Mouse (Mus musculus): ENCODE data around the gene Prpf39.

Prpf39 gene

DNA sequence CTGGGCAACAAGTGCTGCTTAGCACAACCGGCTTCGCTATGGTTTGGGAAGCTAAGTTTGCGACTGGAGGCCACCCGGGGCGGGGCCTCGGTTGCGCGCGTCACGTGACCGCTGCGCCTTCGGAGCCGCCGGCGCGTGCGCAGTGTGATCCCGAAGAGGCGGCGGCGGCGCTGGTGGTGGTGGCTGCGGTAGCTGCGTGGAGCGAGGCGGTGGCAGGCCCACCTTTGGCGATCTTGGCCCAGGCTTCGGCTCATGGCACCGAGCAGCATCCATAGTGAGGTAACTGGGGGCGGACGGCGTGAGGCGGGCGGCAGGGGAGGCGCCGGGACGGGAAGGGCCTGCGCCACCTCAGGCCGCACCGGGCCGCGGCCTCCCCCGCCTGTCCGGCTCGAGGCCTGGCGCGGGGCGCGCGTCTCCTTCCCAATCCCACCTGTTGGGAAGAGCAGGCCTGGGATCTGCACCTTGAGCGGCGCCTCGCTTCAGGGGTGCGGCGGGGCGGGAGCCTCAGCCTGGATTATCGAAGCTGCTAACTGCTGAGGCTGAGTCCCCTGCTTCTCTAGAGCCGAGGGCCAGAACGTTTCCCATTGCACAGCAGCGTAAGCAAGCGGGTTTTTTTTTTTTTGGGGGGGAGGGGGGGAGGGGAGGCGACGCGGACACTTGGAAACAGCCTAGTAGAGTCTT is at the start of gene Prpf39:
Prpf39 (plus strand) TSS at position 144 of the 681 bp plus-strand sequence.
- peak; percentile 81 to 90 for DNase-seq (ENCODE audit: low spot score in 2 of 2)

DNA sequence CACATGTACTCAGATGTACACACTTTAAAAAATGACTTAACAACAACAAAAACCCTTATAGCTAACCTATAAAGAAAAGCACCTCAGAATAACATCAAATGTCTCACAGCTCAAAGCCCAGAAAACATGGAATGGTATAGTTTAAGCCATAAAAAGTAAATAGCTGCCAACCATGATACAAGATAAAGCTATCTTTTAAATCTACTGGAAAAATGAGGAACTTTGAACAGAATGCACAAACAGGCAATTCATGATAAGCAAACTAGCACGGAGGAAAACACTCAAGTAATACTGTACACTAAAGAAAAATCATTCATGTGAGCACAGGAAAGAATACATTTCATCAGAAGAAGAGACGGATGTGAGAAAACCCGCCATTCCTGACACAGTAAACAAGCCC is 28.4 kb upstream of the Prpf39 start:
- DNase-seq (ENCODE audit: low spot score in 2 of 2) = no peak

DNA sequence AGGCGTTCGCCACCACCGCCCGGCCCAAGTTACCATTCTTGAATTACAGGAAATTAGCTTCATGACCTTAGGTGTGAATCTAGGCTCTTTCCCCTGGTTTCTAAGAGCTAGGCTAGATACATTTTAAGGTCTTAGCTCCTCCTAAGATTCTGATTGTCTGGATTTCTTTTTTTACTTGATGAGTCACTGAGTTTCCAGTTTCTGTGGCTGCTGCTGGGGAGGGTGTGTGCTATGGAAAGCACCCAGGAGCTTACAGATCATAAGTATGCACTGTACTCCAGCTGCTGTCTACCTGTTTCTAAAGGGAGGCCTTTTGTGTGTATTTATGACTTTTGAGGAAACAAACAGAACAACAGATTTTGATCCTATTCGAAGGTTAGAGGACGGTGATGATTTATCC is 13.3 kb upstream of the Prpf39 start:
- DNase-seq (ENCODE audit: low spot score in 2 of 2) = no peak

DNA sequence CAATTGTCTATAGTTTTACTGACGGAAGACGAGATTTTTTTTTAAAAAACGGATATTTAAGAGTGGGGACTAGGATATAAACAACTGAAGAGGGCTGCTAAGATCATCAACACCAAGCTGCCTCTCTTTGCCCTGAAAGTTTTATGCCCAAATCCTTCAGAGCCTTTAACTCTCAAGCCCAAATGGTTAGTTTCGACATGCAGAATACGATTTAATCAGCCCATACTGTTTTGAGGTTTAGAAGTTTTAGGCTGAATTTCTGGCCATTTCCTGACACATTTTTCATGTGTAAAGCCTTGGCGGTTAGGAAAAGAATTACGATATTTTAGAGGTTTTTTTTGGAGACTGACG is 319 bp upstream of the Prpf39 start:
- DNase-seq (ENCODE audit: low spot score in 2 of 2) = no peak

DNA sequence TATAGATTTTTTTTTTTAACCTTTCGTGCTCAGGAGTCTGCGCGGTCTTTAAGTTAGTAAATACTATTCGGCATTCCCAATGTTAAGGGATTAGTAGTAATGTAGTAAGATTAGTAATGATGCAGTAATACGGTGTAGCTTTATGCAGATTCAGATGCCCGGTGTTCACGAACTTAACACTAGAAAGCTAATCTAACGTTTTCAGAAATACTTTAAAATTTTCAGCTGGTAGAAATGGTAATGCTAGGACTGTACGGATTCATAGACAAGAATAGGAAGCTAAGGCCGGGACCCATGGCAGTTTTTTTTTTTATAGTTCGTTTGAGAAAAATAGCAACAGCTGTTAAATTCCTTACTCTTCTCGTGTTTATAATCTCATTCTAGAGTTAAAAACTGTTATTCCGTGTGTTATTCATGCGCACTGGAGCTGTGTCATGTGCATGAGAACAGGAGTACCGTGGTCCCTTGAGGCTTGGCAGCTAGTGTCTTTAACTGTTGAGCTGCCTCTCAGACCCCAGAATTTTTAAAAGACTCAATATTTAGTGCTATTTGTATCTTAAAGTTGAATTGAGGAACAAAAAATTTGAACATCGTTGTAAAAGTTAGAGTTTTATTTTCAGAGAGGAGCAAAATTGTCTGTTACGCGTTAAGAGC is 886 bp downstream of the Prpf39 start:
- DNase-seq (ENCODE audit: low spot score in 2 of 2) = no peak

DNA sequence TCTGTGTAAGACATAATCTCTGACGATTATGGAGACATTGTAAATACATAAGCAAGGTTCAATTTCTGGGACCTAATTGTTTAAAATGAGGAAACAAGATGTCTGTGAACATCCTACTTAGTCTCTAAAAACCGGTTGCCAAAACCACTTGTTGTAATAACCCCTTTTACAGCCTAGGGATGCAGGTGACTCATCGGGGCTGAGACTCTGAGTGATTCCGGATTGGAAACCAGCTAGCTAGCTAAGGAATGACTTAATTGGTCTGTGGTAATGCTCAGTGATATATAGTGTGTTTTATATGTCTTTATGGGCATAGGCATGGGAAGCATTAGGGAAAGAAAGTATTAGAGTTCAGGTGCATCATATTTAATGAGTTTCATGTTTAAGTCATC is 1.4 kb downstream of the Prpf39 start:
- DNase-seq (ENCODE audit: low spot score in 2 of 2) = no peak

DNA sequence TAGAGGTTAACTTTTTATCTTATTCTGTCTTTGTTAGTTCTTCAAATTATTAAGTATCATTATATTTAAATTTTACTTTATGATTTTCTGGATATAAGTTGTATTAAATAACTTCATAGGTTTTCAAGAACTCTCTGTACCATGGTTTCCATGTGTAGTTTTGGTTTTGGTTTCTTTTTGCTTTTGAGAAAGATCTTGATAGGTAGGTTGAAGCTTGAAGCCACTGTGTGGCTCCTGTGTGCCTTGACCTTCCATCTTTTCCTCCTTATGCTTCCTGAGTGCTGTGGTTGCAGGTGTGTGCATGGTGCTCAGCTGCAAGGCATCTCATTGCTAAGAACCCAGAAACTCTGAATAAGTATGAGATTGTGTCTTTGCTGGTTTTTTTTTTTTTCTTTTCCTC is 12.7 kb downstream of the Prpf39 start:
- no peak for DNase-seq (ENCODE audit: low spot score in 2 of 2)

DNA sequence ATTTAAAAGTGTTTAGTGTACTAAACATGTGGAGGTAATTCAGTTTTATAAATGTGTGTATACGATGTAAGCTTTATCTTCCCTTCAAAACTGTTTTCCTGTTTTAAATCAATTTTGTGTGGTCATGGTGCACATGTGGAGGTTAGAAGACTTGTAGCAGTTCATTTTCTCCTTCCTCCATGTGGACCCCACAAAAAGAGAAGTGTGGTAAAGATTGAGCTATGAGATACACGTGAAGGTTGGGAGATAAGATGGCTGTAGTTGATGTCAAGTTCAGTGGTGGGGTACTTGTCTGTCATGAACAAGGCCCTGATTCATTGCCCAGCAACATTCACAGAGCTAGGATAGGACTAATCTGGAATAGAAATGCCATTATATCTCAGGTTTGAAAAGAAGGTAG is 22.1 kb downstream of the Prpf39 start:
- DNase-seq (ENCODE audit: low spot score in 2 of 2) = no peak

DNA sequence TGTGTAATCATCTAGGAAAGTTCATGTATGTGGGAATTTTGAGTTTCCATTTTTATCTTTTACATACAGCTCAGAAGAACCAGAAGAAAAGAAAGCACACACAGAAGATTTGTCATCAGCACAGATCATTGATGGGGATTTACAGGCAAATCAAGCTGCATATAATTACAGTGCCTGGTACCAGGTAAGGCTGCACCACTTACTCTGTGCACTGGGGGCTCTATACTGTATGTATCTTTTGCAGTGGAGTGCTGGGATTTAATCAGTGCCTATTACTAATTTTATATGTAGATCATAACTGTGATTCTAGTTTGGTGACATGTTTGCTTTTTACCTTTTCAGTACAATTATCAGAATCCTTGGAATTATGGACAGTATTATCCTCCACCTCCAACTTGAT is 24.9 kb downstream of the Prpf39 start:
- no peak for DNase-seq (ENCODE audit: low spot score in 2 of 2)

DNA sequence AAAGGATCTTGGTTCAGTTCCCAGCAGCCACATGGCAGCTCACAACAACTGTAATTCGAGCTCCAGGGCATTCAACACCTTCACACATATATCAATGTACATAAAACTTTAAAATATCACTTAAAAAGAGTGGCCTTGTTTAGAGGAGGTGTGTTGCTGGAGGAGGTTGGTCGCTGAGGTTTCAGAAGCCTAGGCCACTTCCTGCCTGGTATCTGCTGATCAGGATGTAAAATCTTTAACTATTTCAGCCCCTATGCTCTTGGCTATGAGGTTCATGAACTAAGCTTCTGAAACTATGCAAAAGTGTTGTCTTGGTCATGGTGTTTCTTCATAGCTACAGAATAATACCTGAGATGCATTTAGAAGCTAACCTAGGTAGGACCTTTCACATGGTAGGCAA is 29.1 kb downstream of the Prpf39 start:
- no peak for DNase-seq (ENCODE audit: low spot score in 2 of 2)

DNA sequence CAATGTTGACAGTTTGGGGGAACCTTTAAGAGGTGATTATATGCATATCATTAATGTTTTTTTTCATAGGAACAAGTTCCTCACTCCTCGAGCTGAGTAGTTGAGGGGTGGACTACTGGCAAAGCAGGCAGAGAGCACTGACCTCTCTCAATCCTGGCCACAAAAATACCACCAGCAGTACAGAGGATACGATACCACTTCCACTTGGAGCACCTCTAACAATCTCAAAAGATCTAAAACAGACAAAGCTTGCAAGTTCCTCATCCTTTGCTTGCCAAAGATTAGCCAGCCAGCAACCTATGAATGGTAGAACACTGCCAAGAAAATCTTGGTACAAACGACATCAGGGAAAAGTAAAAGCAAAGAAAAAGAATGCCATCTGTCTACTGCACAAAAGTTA is 30.1 kb downstream of the Prpf39 start:
- DNase-seq (ENCODE audit: low spot score in 2 of 2) = no peak

DNA sequence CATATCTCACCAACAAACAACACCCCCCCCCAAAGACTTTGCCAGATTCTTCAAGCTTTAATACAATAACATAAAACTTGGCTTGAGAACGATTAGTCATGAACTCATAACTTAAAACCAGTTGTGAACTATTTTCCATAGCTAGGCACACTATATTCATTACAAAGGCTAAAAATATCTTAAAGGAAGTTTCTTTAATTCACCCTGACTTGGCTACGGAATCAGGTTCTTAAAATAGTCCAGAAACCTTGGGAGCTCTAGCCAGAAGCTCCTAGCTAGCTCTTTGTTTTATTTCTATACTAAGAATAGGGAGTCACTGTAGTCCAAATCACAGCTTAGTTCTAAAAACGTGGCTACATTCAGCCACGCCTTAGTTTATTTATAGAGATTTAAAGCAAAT is 32.3 kb downstream of the Prpf39 start:
- DNase-seq (ENCODE audit: low spot score in 2 of 2) = no peak

DNA sequence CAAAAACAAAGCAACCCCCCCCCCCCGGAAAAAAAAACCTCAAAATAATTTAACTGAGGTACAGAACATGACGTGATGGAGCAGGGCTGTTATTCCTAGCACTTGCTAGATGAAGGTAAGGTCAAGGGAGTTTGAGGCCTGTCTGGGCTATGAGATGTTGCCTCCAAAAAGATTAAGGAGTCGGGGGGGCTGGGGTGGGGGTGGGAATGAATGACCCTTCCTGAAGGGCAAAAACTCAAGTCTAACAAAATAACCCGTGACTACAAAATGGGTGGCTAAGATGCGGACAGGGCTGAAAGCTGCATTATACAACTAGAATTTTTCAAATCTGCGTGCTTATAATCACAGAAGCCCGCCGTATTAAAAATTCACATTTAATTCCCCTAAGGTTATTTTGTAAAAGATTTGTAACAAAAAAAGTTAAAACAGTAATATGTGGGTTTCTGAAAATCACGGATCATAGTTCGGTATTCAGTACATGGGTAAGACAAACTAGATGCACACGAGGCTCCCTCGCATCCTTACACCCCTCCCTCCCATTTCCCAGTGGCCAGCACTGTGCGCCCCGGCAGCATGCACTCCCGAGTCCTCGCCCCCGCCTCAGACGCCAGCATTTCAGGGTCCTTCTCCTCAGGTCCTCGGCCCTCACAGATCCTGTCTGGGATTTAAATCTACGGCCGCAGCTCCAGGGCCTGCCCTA is 36.9 kb downstream of the Prpf39 start:
- DNase-seq (ENCODE audit: low spot score in 2 of 2) = no peak

DNA sequence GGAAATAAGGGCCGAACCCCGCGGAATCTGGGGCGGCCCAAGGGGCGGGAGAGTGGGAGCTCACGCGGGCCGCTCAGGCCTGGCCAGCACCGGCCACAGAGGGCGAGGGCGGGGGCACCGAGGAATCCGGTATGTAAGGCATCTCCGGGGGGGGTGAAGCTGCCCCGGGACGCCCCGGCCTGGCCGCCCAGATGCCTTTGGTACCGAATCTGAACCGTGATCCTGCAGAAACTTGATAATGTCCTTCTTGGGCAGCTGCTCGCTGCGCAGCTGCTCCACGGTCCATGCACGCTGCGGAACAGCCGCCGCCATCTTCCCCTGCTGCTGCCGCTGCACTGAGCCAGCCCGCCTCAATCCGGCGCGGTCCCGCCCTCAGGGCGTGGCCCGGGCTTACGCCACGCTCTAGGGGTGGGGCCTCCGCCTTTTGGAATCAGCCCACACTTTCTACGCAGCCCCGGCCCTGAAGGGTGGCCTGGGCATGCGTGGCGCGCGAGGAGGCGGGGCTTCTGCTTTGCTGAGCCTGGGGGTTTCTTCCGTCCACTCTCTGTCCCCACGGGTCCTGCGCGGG is 37.6 kb downstream of the Prpf39 start, which contains the start of gene Fkbp3:
Fkbp3 (minus strand) TSS at position 397 of the 568 bp plus-strand sequence.
- DNase-seq (ENCODE audit: low spot score in 2 of 2) = peak; percentile 95 to 97

DNA sequence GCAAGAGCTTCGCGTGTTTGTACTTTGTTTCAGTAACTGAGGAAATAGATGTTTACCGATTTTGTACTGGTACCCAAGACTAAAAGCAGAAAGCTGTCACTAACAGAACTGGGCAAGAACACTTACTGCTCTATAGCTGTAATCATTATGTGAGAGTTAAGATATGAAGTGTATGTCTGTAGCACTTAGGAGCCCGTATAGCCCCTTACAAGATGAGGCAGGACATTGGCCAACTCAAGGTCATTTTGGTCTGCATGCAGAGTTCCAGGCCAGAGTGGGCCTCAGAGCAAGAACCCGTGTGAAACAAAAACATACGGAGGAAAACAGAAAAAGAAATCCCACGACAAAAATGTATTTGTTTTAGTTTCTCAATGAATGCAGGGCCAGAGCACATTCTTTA is 38.5 kb downstream of the Prpf39 start:
- DNase-seq (ENCODE audit: low spot score in 2 of 2) = no peak

DNA sequence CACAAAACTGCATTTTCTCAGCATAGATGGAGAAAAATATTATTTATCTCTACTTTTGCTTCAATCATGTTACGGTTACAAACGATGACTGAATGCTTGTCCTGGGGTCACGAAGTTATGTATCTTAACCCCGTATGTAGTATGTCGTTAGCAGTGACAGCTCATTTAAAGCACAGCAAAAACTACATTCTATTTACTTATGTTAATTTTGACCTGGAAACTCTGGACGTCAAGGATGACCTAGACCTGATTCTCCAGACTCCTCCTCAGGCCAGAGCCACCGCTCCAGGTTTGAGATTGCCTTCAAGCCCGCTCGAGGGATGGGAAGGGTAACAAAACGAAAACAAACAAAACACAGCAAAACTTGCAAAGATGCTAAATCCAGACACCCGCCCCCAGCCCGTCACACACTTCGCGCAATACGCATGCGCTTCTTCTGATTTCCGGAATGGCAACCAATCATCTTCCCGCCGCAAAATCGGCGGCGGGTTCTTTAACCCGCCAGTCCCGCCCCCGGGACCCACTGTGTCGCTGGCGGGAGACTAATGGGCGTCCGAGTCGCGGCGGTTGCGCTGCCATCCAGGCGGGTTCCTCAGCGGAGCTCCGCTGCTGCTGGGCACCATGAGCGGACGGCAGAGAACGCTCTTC is 39.1 kb downstream of the Prpf39 start, which contains the start of gene Fancm:
Fancm (plus strand) TSS at position 519 of the 648 bp plus-strand sequence.
- DNase-seq (ENCODE audit: low spot score in 2 of 2) = peak; percentile 85 to 87

DNA sequence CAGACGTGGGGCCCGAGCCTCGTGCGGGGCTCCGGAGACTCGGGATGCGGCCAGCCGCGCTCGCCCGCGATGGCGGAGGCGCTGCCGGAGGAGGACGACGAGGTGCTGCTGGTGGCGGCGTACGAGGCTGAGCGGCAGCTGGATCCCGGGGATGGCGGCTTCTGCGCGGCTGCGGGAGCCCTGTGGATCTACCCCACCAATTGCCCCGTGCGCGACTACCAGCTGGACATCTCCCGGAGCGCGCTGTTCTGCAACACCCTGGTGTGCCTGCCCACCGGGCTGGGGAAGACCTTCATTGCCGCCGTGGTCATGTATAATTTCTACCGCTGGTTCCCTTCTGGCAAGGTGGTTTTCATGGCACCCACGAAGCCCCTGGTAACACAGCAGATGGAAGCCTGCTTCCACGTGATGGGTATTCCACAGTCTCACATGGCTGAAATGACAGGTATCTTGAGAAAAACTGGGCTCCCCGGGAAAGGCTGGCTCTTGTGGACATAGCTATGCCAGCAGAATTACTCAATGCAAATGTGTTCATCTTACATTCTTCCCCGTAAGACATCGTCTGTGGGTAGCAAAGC is 39.7 kb downstream of the Prpf39 start:
- DNase-seq (ENCODE audit: low spot score in 2 of 2) = peak in 1 of 2 experiments; percentile 18

DNA sequence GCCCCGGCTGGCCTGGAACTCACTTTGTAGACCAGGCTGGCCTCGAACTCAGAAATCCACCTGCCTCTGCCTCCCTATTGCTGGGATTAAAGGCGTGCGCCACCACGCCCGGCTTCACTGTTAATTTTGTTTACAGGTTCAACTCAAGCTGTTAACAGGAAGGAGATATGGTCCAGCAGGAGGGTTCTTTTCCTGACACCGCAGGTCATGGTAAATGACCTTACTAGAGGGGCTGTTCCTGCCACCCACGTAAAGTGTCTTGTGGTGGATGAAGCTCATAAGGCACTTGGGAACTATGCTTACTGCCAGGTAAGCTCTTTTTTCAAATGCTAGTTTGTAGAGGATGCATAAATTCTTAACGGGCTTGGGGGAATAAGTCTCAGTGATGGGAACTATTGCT is 40.8 kb downstream of the Prpf39 start:
- no peak for DNase-seq (ENCODE audit: low spot score in 2 of 2)

DNA sequence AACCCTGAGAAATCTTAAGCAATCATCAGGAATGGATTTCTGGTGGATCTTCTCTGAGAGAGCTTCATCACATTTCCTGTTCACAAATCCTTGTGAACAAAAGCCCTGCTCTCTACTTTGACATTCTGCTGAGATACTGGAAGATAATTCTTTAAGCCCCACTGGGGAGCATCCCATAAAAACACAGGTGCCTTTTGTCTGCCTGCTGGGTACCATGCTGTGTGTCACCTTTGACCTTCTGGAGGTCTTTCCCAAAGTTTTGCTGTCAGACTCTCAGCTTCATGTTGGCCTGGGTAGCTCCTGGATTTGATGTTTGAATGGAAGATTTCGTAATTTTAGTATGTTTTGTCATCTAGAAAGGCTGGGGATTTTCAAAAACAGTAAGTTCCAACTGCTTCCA is 72.6 kb downstream of the Prpf39 start:
- no peak for DNase-seq (ENCODE audit: low spot score in 2 of 2)

DNA sequence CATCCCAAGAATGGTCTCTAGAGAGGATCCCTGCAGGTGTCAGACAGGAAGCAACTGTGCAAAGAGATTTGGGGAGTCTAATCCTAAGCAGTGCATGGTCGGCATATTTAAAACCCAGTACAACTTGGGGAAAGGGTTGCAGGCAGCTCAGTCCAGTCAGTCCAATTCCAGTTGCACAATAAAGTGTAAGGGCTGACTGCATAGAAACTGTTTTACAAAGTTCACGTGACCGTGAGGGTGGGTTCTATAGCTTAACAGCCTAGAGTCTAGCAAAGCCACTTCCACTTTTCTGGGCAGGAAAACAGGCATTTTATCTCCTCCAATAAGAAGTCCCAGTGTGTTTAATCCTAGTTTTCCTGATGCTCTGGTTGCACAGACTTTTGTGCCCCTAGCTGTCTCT is 75.4 kb downstream of the Prpf39 start:
- DNase-seq (ENCODE audit: low spot score in 2 of 2) = no peak

DNA sequence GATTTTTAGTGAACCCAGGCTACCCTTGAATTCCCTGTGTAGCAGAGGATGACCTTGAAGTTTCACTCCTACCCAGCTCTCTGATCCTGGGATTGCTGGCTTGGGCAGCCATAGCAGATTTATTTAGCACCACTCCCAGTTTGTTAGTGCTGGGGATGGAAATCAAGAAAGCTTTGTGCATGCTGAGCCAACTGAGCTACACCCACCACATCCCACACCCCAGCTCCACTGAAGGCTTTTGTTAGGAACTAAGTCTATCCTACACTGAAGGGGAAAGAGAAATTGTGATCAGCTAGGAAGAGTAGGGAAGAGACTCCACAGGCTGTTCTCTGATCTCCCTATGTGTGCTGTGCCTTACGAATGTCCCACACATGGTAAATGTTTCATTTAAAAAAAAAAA is 76.7 kb downstream of the Prpf39 start:
- DNase-seq (ENCODE audit: low spot score in 2 of 2) = no peak

All from frontal cortex, postnatal 10 days (tissue).